ENCODE assay signal across 10 mouse cellular contexts in genomic region chr8:36016321-36017114, GRCm38 (mm10).
DNase-seq lines count a peak whose midpoint lies in the region; ATAC-seq and TF ChIP-seq lines count a peak whose summit lies in the region.
"Had no signal": no experiment of that assay in that cellular context is flagged by ENCODE, and none has a peak within 500 bp of the region (broad histone marks: within the 10 kb centered on the region; RNA-seq: fewer than 3 reads in every experiment).

No protein-coding gene starts in this region.

- H3K27ac ChIP-seq in hindbrain, embryonic 11.5 days (ENCODE audit: low read depth, low read length) = no peak overlapping the region
- no peak overlapping the region for H3K27ac ChIP-seq in hindbrain, embryonic 10.5 days
- H3K27ac ChIP-seq in hindbrain, embryonic 13.5 days = peak overlapping the region; percentile 77
- H3K27ac ChIP-seq: kidney, postnatal 0 days had no signal

- DNase-seq in hindbrain, embryonic 11.5 days (ENCODE audit: low spot score) = no peak
- DNase-seq in hindbrain, embryonic 10.5 days (ENCODE audit: low spot score) = no peak
- peak; percentile 61 for DNase-seq in lung, postnatal 36 days
- DNase-seq in frontal cortex, postnatal 36 days (ENCODE audit: low spot score in 2 of 2) = no peak
- DNase-seq in cerebellum, postnatal 4 days (ENCODE audit: low spot score in 2 of 2) = no peak
- DNase-seq in thymus, postnatal 36 days = no peak

- peak; percentile 51; the same call in 1 of the 2 replicates for ATAC-seq in hindbrain, embryonic 11.5 days (ENCODE audit: low FRiP score)
- ATAC-seq in hindbrain, embryonic 13.5 days (ENCODE audit: low FRiP score) = peak; percentile 60; the same call in 1 of the 2 replicates

- 85% methylated on average over 20 of the region's 20 CpGs for WGBS in hindbrain, embryonic 11.5 days
- 89% methylated on average over 20 of the region's 20 CpGs for WGBS in hindbrain, embryonic 10.5 days
- 58% methylated on average over 20 of the region's 20 CpGs for WGBS in hindbrain, embryonic 13.5 days

- H3K9ac ChIP-seq in hindbrain, embryonic 11.5 days (ENCODE audit: low read depth, low read length) = no peak overlapping the region
- H3K9ac ChIP-seq in hindbrain, embryonic 13.5 days = no peak overlapping the region

- H3K4me2 ChIP-seq in hindbrain, embryonic 11.5 days (replicated peaks; ENCODE audit: low read depth, low read length) = no peak overlapping the region
- no peak overlapping the region for H3K4me2 ChIP-seq in hindbrain, embryonic 13.5 days

- H3K9me3 ChIP-seq in hindbrain, embryonic 11.5 days (ENCODE audit: control insufficient read depth, low read length) = no peaks in the 10 kb centered on the region
- no peaks in the 10 kb centered on the region for H3K9me3 ChIP-seq in hindbrain, embryonic 10.5 days
- no peaks in the 10 kb centered on the region for H3K9me3 ChIP-seq in E14TG2a.4 (ENCODE audit: low read length)
- no peaks in the 10 kb centered on the region for H3K9me3 ChIP-seq in hindbrain, embryonic 13.5 days

- no peaks in the 10 kb centered on the region for H3K27me3 ChIP-seq in hindbrain, embryonic 11.5 days (ENCODE audit: control insufficient read depth, insufficient read depth, low read length)
- H3K27me3 ChIP-seq in hindbrain, embryonic 10.5 days (ENCODE audit: insufficient read depth, poor library complexity, severe bottlenecking) = no peaks in the 10 kb centered on the region
- H3K27me3 ChIP-seq in E14TG2a.4 (ENCODE audit: insufficient read depth, low read length) = peaks cover 6% of the 10 kb centered on the region; the same call in 1 of the 2 replicates
- no peaks in the 10 kb centered on the region; the same call in 1 of the 2 replicates for H3K27me3 ChIP-seq in hindbrain, embryonic 13.5 days
- H3K27me3 ChIP-seq: CH12.LX had no signal

- H3K4me3 ChIP-seq in hindbrain, embryonic 11.5 days (ENCODE audit: low read depth, low read length) = no peak overlapping the region
- no peak overlapping the region for H3K4me3 ChIP-seq in hindbrain, embryonic 10.5 days
- 0 out of 2 replicates have a peak overlapping the region, but pooled peaks have one; percentile 20 for H3K4me3 ChIP-seq in E14TG2a.4 (replicated peaks; ENCODE audit: low read length)
- no peak overlapping the region for H3K4me3 ChIP-seq in hindbrain, embryonic 13.5 days

- TF ChIP-seq CTCF in E14TG2a.4 (conservative IDR thresholded peaks at IDR 0.05; ENCODE audit: low read length) = no peak

- H3K4me1 ChIP-seq in hindbrain, embryonic 11.5 days (replicated peaks; ENCODE audit: control insufficient read depth, insufficient read depth, low read length) = no peaks in the 10 kb centered on the region
- H3K4me1 ChIP-seq in hindbrain, embryonic 10.5 days (replicated peaks) = peaks cover 12% of the 10 kb centered on the region; the same call in 1 of the 2 replicates
- H3K4me1 ChIP-seq in E14TG2a.4 (replicated peaks; ENCODE audit: low read depth, low read length) = peaks cover 4% of the 10 kb centered on the region; the same call in 1 of the 2 replicates
- H3K4me1 ChIP-seq in hindbrain, embryonic 13.5 days (replicated peaks) = peaks cover 43% of the 10 kb centered on the region

- H3K36me3 ChIP-seq in hindbrain, embryonic 11.5 days (ENCODE audit: control insufficient read depth, insufficient read depth, low read length) = no peaks in the 10 kb centered on the region
- no peaks in the 10 kb centered on the region for H3K36me3 ChIP-seq in hindbrain, embryonic 10.5 days
- H3K36me3 ChIP-seq in E14TG2a.4 (ENCODE audit: insufficient read depth, low read length) = no peaks in the 10 kb centered on the region
- no peaks in the 10 kb centered on the region for H3K36me3 ChIP-seq in hindbrain, embryonic 13.5 days
